Mouse (Mus musculus) frontal cortex, postnatal 14 days (tissue): Measurements from ENCODE around the gene Slc10a2.
"Not testable (repeated sequence)": the region's sequence is repeated elsewhere in the genome, so short reads cannot be mapped to it uniquely, and the experiment has no call there.

Experiments
- DNase-seq, 2 experiments: peaks; one replicate each; pipeline ENCODE4 v3.0.0; 2022; ENCODE audit warnings: low spot score in 2 of 2

Slc10a2 gene

DNA sequence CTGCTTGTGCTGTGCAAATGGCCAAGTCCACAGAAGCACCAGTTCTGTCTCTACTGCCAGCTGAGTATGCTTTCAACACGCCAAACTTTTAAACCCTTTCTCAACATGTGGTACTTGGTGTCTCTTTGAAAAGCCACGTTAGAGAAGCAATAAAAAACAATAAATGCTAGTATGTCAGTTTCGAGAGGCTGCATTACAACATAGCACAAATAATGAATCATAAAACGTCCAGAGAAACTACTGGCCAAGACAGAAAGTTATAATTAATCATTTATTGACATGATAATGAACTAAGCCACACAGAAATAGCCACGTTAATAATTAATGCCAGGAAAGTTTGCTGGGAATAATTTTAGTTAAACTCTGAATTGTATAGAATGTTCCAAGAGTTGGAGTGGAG lies at the start of gene Slc10a2:
Slc10a2 (minus strand) TSS at position 166 of the 400 bp plus-strand sequence.
- DNase-seq: no peak

DNA sequence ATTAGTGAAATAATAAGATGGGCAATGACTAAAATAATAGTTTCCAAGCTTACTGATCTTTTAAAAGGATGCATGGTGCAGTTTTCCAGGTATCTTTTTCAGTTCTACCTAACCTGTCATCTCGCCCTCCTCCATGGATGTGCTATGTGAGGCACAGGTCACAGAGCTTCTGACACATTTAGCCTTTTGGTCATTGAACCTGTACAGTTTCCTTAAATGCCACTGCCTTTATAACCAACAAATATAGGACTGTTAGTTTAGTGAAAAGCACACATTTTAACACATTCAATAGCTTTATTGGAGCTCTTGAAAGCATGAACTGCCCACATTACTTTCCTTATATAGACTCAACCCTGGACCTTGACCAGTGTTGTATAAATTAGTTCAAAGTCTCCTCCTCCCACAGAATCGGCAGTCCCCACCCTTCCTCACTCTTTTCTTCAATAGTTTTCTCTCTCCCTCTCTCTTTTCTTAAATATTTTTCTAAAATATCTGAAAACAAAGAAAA lies 24.2 kb upstream of the Slc10a2 start:
- no peak for DNase-seq

- DNase-seq: no peak
Measured at GRCm38 (mm10) chr8:5106855-5107254, 1.7 kb upstream of the Slc10a2 start.

- DNase-seq: no peak
Measured at GRCm38 (mm10) chr8:5095392-5095791, 9.8 kb downstream of the Slc10a2 start.

DNA sequence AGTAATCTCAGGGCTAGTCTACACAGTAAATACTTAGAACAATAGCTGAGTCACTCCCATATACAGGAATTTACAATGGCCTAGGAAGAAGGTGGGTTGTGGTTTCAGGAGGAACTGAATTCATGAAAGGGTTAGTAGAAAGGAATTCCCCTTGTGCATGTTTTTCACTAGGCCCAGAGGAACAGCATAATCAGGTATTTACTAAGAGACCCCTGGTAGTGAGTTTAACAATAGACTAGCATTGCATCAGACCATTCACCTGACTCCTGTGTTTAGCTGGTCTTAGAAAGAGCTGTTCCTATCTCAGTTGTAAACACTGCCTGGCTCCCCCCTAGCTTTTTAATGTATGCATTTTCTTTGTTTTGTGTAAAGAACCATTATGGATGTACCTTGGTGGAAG lies 11.2 kb downstream of the Slc10a2 start:
- DNase-seq: not testable (repeated sequence)

DNA sequence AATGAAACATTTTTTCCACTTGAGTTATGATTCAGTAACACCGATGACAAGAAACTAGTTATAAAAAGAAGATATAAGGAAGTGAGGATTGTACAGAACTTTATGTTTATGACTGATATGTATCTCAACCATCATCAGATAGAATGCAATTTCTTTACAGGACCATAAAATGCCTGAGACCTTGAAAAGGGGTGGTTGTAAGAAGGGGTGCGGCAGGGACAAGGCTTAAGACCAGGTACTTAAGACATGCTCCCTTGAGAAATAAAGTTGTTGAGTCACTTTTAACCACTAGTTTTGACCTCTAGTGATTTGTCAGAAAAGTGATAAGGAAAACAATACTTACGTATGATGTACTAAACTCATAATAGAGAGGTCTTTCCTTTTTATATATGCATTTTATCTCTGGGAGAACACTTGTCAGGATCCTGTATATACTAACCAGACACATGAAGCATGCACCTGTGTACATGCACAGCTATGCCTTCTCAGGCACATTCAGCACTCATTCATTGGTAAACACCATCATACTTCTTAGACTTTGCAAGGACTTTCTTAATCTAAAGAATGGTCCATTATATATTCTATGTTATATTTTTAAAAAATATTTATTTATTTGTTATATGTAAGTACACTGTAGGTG lies 31.4 kb downstream of the Slc10a2 start:
- no peak for DNase-seq

DNA sequence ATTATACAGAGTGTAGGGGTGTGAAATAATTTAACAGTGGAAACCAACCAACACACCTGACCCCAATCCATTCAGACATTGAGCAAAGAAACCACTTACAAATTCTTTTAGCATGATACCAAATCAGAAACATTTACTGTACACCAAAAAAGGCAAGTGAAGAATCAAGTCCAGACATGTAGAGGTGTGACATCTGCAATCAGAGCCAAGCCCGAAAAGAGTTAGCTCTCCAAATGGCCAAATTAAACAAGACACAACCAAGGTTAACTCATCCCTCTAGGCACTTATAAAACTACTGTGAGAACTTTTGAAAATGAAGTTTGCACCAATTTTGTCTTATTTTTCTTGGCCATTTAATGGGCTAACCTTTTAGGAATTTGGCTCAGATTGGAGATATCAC lies 46.3 kb downstream of the Slc10a2 start:
- no peak for DNase-seq

- not testable (repeated sequence) for DNase-seq
Measured at GRCm38 (mm10) chr8:5044361-5044900, 60.7 kb downstream of the Slc10a2 start.

- no peak for DNase-seq
Measured at GRCm38 (mm10) chr8:5038811-5039561, 66.2 kb downstream of the Slc10a2 start.
